Mouse (Mus musculus): ENCODE measurements at regions not wholly inside any gene's neighbourhood (a gene's known extent, or its start where the extent isn't known, plus 50 kb on each side); places are given as distances from the start of the nearest gene placed in this dataset.

DNA sequence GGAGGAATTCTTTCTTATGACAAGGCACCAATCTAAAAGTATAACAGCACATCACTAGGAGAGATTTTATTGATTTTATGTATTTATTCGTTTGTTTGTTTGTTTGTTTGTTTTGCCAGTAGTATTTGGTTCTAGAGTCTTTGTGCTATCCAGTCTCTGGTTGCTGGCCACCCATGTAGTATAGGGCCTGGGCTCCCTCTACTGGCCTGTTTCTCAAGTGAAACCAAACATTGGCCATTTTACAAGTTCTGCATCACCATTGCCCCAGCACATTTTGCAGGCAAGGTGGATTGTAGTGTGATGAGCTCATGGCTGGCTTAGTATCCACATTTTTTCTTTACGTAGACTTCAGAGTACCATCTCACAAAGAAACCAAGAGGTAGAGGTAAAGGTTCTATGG lies 376.9 kb upstream of the Luzp2 start:
- peak; percentile 56 for DNase-seq (ENCODE audit: low spot score)

DNA sequence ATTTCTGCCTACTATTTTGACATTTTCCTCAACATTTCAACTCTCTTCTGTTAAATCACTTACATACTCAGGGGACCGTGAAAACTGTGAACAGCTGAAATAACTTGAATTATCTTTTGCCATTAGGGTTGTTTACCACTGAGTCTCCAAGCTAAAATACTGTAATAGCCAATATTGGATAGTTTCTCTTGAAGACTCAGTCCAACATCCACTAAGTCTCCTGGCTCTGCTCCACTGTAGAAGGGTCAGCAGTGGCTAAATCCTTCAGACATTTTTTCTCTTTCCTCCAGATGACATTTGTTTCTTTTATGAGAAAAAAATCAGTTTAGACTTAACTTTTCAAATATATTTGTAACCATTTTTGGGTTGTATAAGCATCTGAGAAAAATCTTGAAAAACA lies 344.0 kb upstream of the Luzp2 start:
- DNase-seq (ENCODE audit: low spot score): no peak

DNA sequence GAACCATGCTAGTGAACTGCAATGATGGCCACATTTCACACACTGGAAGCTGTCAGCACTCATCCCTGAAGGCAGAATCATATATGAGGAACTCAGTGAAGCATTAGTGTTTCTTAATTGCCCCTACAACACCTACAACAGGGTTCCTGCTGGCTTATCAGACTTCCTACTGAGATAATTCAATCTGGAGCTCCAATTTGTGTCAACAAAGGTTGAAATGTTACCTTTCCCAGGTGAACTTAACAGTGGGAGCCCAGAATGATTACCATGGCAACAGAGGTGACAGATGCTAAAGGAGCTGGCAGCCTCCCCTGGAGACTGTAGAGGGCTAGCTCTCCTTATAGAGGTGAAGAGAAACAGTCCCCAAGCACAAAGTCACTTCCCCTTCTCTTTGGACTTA lies 330.1 kb upstream of the Luzp2 start:
- no peak for DNase-seq (ENCODE audit: low spot score)

DNA sequence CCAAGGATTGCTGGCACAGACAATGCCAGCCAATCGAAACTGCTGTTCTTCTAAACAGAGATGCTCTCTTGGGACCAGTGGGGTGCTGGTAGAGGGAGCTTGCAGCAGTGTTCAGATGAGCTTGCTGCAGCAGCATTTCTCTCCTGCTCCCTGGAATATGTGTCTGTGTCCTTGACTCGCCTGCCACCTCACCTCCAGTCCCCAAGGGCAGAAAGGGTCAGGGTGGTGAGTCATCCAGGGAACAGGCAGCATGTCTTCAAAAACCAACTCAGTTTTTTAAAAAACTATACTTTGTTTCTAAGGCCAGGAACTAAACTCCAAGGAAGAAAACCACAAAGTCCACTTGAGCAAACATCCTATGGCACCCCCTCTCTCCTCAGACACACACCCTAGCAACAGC lies 328.3 kb upstream of the Luzp2 start:
- no peak for DNase-seq (ENCODE audit: low spot score)

DNA sequence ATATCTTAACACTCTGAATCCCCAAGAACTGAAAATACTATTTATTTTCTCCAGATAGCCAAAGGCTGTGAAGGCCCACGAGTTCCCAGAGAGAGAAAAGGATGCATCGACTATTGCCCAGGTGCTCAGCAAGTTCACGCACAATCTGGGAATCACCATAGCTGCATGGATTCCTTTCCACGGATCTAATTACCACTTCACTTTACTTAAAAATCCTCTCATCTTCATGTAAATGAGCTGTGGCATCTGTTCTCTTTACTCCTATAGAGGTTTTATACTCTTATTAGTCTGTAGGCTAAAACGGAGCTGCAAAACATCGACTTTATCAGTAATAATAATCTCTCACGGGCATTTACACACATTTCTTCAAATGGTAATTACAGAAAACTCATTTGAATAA lies 299.6 kb upstream of the Luzp2 start:
- no peak for DNase-seq (ENCODE audit: low spot score)

DNA sequence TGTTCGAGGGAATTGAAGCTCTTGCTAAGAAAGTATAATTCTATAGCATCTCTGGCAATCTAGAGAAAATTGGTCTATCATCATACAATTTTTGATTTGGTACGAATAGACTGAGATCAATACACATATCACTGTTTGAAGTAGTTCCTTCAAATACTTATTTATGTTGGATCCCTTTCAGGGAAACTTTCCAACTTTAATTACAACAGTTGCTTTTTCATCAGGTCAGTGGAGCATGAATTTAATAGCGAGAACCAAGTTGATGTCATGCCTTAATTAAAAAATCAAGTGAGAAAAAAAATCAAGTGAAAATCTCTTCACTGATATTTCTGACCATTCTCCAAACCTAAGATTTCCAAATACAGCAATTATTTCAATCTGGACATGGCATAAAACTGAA lies 277.9 kb upstream of the Luzp2 start:
- no peak for DNase-seq (ENCODE audit: low spot score)

DNA sequence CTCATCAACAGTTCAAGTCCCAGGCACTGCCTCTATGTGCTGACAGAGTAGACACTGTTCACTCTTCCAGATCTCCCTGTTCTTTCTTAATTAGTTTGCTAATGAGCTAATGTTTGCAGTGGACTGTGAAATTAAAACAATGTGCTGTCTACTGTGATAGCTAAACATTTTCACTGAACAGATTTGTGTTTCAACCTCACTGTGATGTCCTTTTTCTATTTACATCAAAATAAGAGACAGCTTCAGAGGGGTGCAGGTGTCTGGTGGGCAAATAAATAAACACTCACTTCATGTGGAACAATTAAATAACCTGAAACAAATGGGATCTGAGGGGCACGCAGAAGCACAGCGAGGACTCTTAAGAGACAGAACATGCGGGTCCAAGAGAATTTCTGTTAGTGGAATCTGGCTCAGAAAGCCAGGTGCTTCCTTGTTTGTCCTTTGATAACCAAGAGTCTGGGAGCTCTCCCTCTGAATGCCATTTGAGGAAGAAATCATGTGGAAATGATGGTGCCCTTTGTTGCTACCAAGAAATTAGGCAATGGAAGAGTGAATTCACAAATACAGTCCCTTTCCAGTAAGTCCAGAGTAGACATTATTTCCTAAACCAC lies 269.6 kb upstream of the Luzp2 start:
- no peak for DNase-seq (ENCODE audit: low spot score)

DNA sequence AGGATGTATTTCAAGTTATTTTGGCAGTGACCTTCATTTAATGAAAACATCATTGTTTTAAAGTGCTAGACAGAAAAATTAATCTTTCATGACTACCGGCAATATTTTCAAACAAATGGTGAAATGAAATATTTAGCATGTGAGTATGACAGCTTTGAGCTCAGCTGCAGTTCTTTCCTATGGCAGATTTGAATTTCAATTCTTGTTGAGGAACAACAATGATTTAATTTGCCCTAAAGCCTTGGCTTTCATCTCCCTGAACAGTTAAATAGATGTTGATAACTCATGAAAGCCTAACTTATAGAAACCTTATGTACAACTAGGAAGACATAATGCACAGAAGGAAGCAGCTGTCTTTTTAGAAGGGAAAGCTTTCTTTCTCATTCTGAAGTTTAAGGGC lies 235.5 kb upstream of the Luzp2 start:
- DNase-seq (ENCODE audit: low spot score): no peak

DNA sequence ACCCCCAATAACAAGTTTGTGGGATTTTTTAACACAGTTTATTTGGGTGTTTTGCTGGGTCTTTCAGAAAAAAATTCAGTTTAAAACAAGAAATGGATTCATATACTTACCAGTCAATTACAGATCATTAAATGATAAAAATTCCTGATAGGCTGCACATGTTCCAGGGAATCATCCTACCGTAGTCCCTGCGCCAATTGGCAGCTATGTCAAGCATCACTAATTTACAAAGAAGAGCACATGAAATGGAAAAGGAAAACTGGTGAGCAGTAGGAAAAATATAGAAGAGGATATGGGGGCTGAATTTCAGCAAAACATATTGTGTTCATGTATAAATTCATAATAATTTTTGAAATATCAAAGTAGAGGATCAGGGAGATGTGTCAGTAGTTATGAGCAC lies 212.9 kb upstream of the Luzp2 start:
- no peak for DNase-seq (ENCODE audit: low spot score)

DNA sequence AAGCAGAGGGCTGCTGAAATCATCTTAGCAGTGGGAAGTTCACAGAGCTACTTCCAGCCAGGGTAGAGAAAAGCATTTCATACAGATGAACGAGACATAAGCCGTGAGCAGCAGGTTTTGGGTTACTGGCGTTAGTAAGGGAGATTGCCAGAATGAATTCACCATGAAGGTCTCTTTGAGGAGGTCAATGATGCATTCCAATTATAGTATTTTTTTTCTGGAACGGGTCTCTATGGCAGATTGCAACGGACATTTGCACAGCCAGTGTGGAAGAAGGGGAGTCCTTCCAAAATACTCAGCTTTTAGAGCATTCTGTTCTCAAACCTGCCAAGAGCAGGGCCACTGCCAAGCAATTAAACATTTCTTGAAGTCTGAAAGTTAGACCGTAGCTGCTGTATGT lies 201.4 kb upstream of the Luzp2 start:
- no peak for DNase-seq (ENCODE audit: low spot score)

DNA sequence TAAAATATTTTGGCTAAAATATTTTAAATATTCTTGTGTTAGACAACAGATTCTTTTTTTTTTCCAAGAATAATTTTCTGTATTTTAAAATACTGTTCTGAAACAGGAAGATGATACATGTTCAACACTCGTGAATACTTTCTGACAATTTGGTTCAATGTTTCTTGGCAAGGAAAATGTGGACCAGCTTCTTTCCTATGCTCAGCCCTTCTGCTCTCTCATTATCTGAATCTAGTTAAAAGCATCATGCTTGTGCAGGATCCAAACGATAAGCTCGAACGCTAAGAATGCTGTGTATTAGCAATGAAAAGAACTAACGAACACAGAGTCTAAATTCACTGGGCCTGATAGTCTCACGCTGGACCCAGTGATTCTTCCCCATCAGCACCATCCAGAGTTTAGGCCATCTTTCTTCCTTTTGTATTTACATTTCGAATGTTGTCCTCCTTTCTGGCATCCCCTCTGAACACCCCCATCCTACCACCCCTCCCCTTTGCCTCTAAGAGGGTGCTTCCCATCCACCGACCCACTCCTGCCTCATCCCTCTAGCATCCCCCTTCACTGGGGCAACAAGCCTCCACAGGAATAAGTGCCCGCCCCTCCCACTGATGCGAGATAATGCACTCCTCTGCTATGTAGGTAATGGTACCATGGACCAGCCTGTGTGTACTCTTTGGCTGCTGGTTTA lies 200.8 kb upstream of the Luzp2 start:
- no peak for DNase-seq (ENCODE audit: low spot score)

DNA sequence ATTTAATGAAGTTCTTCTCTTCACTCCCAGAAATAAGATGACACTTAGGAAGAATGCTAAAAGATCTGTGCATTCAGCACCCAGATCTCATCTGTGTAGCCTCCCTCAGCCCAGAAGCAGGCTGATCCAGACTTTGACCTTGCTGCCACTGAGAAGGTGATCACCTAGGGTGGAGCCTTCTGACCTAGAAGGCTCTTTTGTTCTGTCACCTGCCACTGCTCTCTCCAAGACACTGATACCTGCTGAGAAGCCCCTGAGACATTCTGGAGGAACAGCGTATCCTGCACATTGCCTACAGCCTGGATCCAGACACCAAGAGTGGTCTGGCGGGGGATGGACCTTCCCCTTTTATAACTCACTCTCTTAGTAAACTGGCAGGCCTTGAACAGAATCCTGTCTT lies 190.0 kb upstream of the Luzp2 start:
- DNase-seq (ENCODE audit: low spot score): no peak

DNA sequence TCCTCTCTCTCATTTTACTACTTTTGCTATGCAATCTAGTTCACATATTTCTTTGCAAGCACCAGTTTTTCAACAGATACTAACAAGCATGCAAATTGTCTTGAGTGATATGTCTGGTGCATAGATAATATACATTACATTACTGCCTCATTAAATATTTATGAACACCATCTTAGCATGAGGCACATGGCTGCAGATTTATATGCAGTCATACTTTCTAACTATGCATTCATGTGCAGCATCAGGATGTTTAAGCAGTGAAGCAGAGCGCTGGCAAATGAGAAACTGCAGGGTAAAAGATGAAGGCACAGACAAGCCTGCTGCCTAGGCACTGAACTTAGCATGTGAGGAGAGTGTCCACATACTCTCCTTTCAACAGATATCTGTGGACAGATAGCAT lies 186.3 kb upstream of the Luzp2 start:
- DNase-seq (ENCODE audit: low spot score): no peak
